Mouse (Mus musculus): ENCODE measurements around the gene Atraid. TPM values are rescaled to one million over a fixed set of nuclear protein-coding genes. Genes with fewer than 3 reads are reported as not detected.
"Not testable (repeated sequence)": the region's sequence is repeated elsewhere in the genome, so short reads cannot be mapped to it uniquely, and the experiment has no call there.

Atraid gene
- polyA plus RNA-seq (2011; ENCODE audit: insufficient read depth, insufficient read length, low replicate concordance, missing spikeins): 53.2 and 95.6 TPM in 2 replicates

- WGBS: under 1% methylated on average over 73 of the region's 73 CpGs
- no peaks in the 10 kb centered on the region for H3K4me1 ChIP-seq (ENCODE audit: control insufficient read depth, insufficient read depth, low read length)
- H3K4me3 ChIP-seq (replicated peaks; ENCODE audit: control insufficient read depth, low read depth, low read length): peak within 1 kb of the TSS; percentile 86
- peak within 1 kb of the TSS; percentile 75 for H3K27ac ChIP-seq (ENCODE audit: control insufficient read depth, insufficient read depth, low read depth, low read length, poor library complexity)
- TF ChIP-seq POLR2A (IDR thresholded peaks at IDR 0.05; ENCODE audit: borderline replicate concordance, control insufficient read depth, low read depth, low read length): peak; percentile 96
- TF ChIP-seq CTCF (IDR thresholded peaks at IDR 0.05; ENCODE audit: control insufficient read depth, insufficient read depth, low read length): peak; percentile 19; the same call in 1 of the 2 replicates
Observed at GRCm38 (mm10) chr5:31047848-31048762, at the start of gene Atraid. Gene Atraid (plus strand): TSS chr5:31048312.

- 74% methylated on average over 5 of the region's 5 CpGs for WGBS
- no peak overlapping the region for H3K27ac ChIP-seq (ENCODE audit: control insufficient read depth, insufficient read depth, low read depth, low read length, poor library complexity)
- TF ChIP-seq POLR2A (IDR thresholded peaks at IDR 0.05; ENCODE audit: borderline replicate concordance, control insufficient read depth, low read depth, low read length) (no peak), CTCF (IDR thresholded peaks at IDR 0.05; ENCODE audit: control insufficient read depth, insufficient read depth, low read length) (no peak)
- no peak overlapping the region for H3K4me3 ChIP-seq (replicated peaks; ENCODE audit: control insufficient read depth, low read depth, low read length)
- H3K4me1 ChIP-seq (ENCODE audit: control insufficient read depth, insufficient read depth, low read length): no peaks in the 10 kb centered on the region
Observed at GRCm38 (mm10) chr5:30999324-30999723, 48.8 kb upstream of the Atraid start.

GRCm38 (mm10) chr5:31000122-31000521, 48.0 kb upstream of the Atraid start:
- no peak for TF ChIP-seq CTCF (IDR thresholded peaks at IDR 0.05; ENCODE audit: control insufficient read depth, insufficient read depth, low read length)
- no peak for TF ChIP-seq POLR2A (IDR thresholded peaks at IDR 0.05; ENCODE audit: borderline replicate concordance, control insufficient read depth, low read depth, low read length)
- Histone ChIP-seq H3K27ac (ENCODE audit: control insufficient read depth, insufficient read depth, low read depth, low read length, poor library complexity) (no peak overlapping the region), H3K4me1 (ENCODE audit: control insufficient read depth, insufficient read depth, low read length) (no peaks in the 10 kb centered on the region), H3K4me3 (replicated peaks; ENCODE audit: control insufficient read depth, low read depth, low read length) (no peak overlapping the region)
- WGBS: 87% methylated on average over 7 of the region's 7 CpGs

GRCm38 (mm10) chr5:31000993-31001392, 47.1 kb upstream of the Atraid start:
- no peak overlapping the region for H3K27ac ChIP-seq (ENCODE audit: control insufficient read depth, insufficient read depth, low read depth, low read length, poor library complexity)
- TF ChIP-seq CTCF (IDR thresholded peaks at IDR 0.05; ENCODE audit: control insufficient read depth, insufficient read depth, low read length) (no peak), POLR2A (IDR thresholded peaks at IDR 0.05; ENCODE audit: borderline replicate concordance, control insufficient read depth, low read depth, low read length) (no peak)
- no peak overlapping the region for H3K4me3 ChIP-seq (replicated peaks; ENCODE audit: control insufficient read depth, low read depth, low read length)
- 56% methylated on average over 2 of the region's 2 CpGs for WGBS
- H3K4me1 ChIP-seq (ENCODE audit: control insufficient read depth, insufficient read depth, low read length): no peaks in the 10 kb centered on the region

- peak; percentile 19; the same call in 1 of the 2 replicates for TF ChIP-seq CTCF (IDR thresholded peaks at IDR 0.05; ENCODE audit: control insufficient read depth, insufficient read depth, low read length)
- no peak for TF ChIP-seq POLR2A (IDR thresholded peaks at IDR 0.05; ENCODE audit: borderline replicate concordance, control insufficient read depth, low read depth, low read length)
- 79% methylated on average over 4 of the region's 4 CpGs for WGBS
- H3K4me1 ChIP-seq (ENCODE audit: control insufficient read depth, insufficient read depth, low read length): no peaks in the 10 kb centered on the region
- H3K27ac ChIP-seq (ENCODE audit: control insufficient read depth, insufficient read depth, low read depth, low read length, poor library complexity): no peak overlapping the region
- no peak overlapping the region for H3K4me3 ChIP-seq (replicated peaks; ENCODE audit: control insufficient read depth, low read depth, low read length)
Observed at GRCm38 (mm10) chr5:31001560-31001959, 46.6 kb upstream of the Atraid start.

- WGBS: 9% methylated on average over 5 of the region's 5 CpGs
Observed at GRCm38 (mm10) chr5:31004184-31004583, 43.9 kb upstream of the Atraid start.

GRCm38 (mm10) chr5:31012737-31013136, 35.4 kb upstream of the Atraid start:
- Histone ChIP-seq H3K4me3 (replicated peaks; ENCODE audit: control insufficient read depth, low read depth, low read length) (no peak overlapping the region), H3K27ac (ENCODE audit: control insufficient read depth, insufficient read depth, low read depth, low read length, poor library complexity) (no peak overlapping the region), H3K4me1 (ENCODE audit: control insufficient read depth, insufficient read depth, low read length) (no peaks in the 10 kb centered on the region; the same call in 1 of the 2 replicates)
- WGBS: 34% methylated on average over 3 of the region's 3 CpGs
- TF ChIP-seq POLR2A (IDR thresholded peaks at IDR 0.05; ENCODE audit: borderline replicate concordance, control insufficient read depth, low read depth, low read length) (no peak), CTCF (IDR thresholded peaks at IDR 0.05; ENCODE audit: control insufficient read depth, insufficient read depth, low read length) (no peak)

More at GRCm38 (mm10) chr5:31004184-31004583, 43.9 kb upstream of the Atraid start:
- H3K4me1 ChIP-seq (ENCODE audit: control insufficient read depth, insufficient read depth, low read length): no peaks in the 10 kb centered on the region
- no peak overlapping the region for H3K4me3 ChIP-seq (replicated peaks; ENCODE audit: control insufficient read depth, low read depth, low read length)
- TF ChIP-seq CTCF (IDR thresholded peaks at IDR 0.05; ENCODE audit: control insufficient read depth, insufficient read depth, low read length): peak; percentile 78
- no peak for TF ChIP-seq POLR2A (IDR thresholded peaks at IDR 0.05; ENCODE audit: borderline replicate concordance, control insufficient read depth, low read depth, low read length)
- no peak overlapping the region for H3K27ac ChIP-seq (ENCODE audit: control insufficient read depth, insufficient read depth, low read depth, low read length, poor library complexity)

GRCm38 (mm10) chr5:31015913-31016312, 32.2 kb upstream of the Atraid start:
- Histone ChIP-seq H3K27ac (ENCODE audit: control insufficient read depth, insufficient read depth, low read depth, low read length, poor library complexity) (no peak overlapping the region), H3K4me3 (replicated peaks; ENCODE audit: control insufficient read depth, low read depth, low read length) (no peak overlapping the region), H3K4me1 (ENCODE audit: control insufficient read depth, insufficient read depth, low read length) (no peaks in the 10 kb centered on the region; the same call in 1 of the 2 replicates)
- TF ChIP-seq POLR2A (IDR thresholded peaks at IDR 0.05; ENCODE audit: borderline replicate concordance, control insufficient read depth, low read depth, low read length) (no peak), CTCF (IDR thresholded peaks at IDR 0.05; ENCODE audit: control insufficient read depth, insufficient read depth, low read length) (no peak)
- WGBS: 76% methylated on average over 2 of the region's 2 CpGs

- not testable (repeated sequence) for H3K4me1 ChIP-seq (ENCODE audit: control insufficient read depth, insufficient read depth, low read length); H3K27ac ChIP-seq (ENCODE audit: control insufficient read depth, insufficient read depth, low read depth, low read length, poor library complexity); H3K4me3 ChIP-seq (replicated peaks; ENCODE audit: control insufficient read depth, low read depth, low read length)
- 83% methylated on average over 5 of the region's 5 CpGs for WGBS
Observed at GRCm38 (mm10) chr5:31021790-31022189, 26.3 kb upstream of the Atraid start.
